Mouse (Mus musculus): ENCODE measurements around the gene Pimreg. TPM values are rescaled to one million over a fixed set of nuclear protein-coding genes. Genes with fewer than 3 reads are reported as not detected.
A peak's percentile ranks its signal among the peaks of the same experiment; 100 is the strongest.

Pimreg gene
- polyA plus RNA-seq, 1 experiment: 0.79 TPM

- H3K4me3 ChIP-seq (ENCODE audit: control insufficient read depth, low read depth, low read length): no peak overlapping the region
- no peaks in the 10 kb centered on the region for H3K36me3 ChIP-seq (ENCODE audit: control insufficient read depth, insufficient read depth, low read length)
- no peak overlapping the region for H3K27ac ChIP-seq (ENCODE audit: control insufficient read depth, insufficient read depth, low read depth, low read length)
- H3K4me1 ChIP-seq (ENCODE audit: control insufficient read depth, insufficient read depth, low read length): peaks cover 3% of the 10 kb centered on the region; the same call in 1 of the 2 replicates
- no peaks in the 10 kb centered on the region for H3K27me3 ChIP-seq (ENCODE audit: control insufficient read depth, insufficient read depth, low read length)
- no peak for TF ChIP-seq POLR2A (IDR thresholded peaks at IDR 0.05; ENCODE audit: control insufficient read depth, low read depth, low read length)
Measured at GRCm38 (mm10) chr11:72021015-72021414, 20.8 kb upstream of the Pimreg start.

- Histone ChIP-seq H3K4me3 (ENCODE audit: control insufficient read depth, low read depth, low read length) (no peak overlapping the region), H3K4me1 (ENCODE audit: control insufficient read depth, insufficient read depth, low read length) (no peaks in the 10 kb centered on the region), H3K27me3 (ENCODE audit: control insufficient read depth, insufficient read depth, low read length) (no peaks in the 10 kb centered on the region), H3K36me3 (ENCODE audit: control insufficient read depth, insufficient read depth, low read length) (no peaks in the 10 kb centered on the region), H3K27ac (ENCODE audit: control insufficient read depth, insufficient read depth, low read depth, low read length) (no peak overlapping the region)
- TF ChIP-seq CTCF (IDR thresholded peaks at IDR 0.05; ENCODE audit: control insufficient read depth, insufficient read depth, insufficient replicate concordance, low read depth, low read length): no peak
Measured at GRCm38 (mm10) chr11:72022827-72023226, 19.0 kb upstream of the Pimreg start.

GRCm38 (mm10) chr11:72023581-72023980 is 18.3 kb upstream of the Pimreg start:
- Histone ChIP-seq H3K36me3 (ENCODE audit: control insufficient read depth, insufficient read depth, low read length) (no peaks in the 10 kb centered on the region), H3K4me3 (ENCODE audit: control insufficient read depth, low read depth, low read length) (no peak overlapping the region), H3K27ac (ENCODE audit: control insufficient read depth, insufficient read depth, low read depth, low read length) (no peak overlapping the region), H3K27me3 (ENCODE audit: control insufficient read depth, insufficient read depth, low read length) (no peaks in the 10 kb centered on the region), H3K4me1 (ENCODE audit: control insufficient read depth, insufficient read depth, low read length) (no peaks in the 10 kb centered on the region)
- TF ChIP-seq CTCF (IDR thresholded peaks at IDR 0.05; ENCODE audit: control insufficient read depth, insufficient read depth, insufficient replicate concordance, low read depth, low read length): no peak
- TF ChIP-seq POLR2A (IDR thresholded peaks at IDR 0.05; ENCODE audit: control insufficient read depth, low read depth, low read length): no peak

GRCm38 (mm10) chr11:72024193-72024781 is 17.5 kb upstream of the Pimreg start:
- Histone ChIP-seq H3K4me3 (ENCODE audit: control insufficient read depth, low read depth, low read length) (no peak overlapping the region), H3K36me3 (ENCODE audit: control insufficient read depth, insufficient read depth, low read length) (no peaks in the 10 kb centered on the region), H3K27ac (ENCODE audit: control insufficient read depth, insufficient read depth, low read depth, low read length) (no peak overlapping the region), H3K27me3 (ENCODE audit: control insufficient read depth, insufficient read depth, low read length) (no peaks in the 10 kb centered on the region), H3K4me1 (ENCODE audit: control insufficient read depth, insufficient read depth, low read length) (peaks cover 4% of the 10 kb centered on the region; the same call in 1 of the 2 replicates)
- TF ChIP-seq CTCF (IDR thresholded peaks at IDR 0.05; ENCODE audit: control insufficient read depth, insufficient read depth, insufficient replicate concordance, low read depth, low read length) (peak; percentile 32; the same call in 1 of the 2 replicates), POLR2A (IDR thresholded peaks at IDR 0.05; ENCODE audit: control insufficient read depth, low read depth, low read length) (no peak; the same call in 1 of the 2 replicates)

- H3K4me3 ChIP-seq (ENCODE audit: control insufficient read depth, low read depth, low read length): no peak overlapping the region
- H3K36me3 ChIP-seq (ENCODE audit: control insufficient read depth, insufficient read depth, low read length): no peaks in the 10 kb centered on the region
- H3K27me3 ChIP-seq (ENCODE audit: control insufficient read depth, insufficient read depth, low read length): no peaks in the 10 kb centered on the region
- H3K27ac ChIP-seq (ENCODE audit: control insufficient read depth, insufficient read depth, low read depth, low read length): no peak overlapping the region
- H3K4me1 ChIP-seq (ENCODE audit: control insufficient read depth, insufficient read depth, low read length): peaks cover 4% of the 10 kb centered on the region; the same call in 1 of the 2 replicates
- TF ChIP-seq POLR2A (IDR thresholded peaks at IDR 0.05; ENCODE audit: control insufficient read depth, low read depth, low read length): no peak
- TF ChIP-seq CTCF (IDR thresholded peaks at IDR 0.05; ENCODE audit: control insufficient read depth, insufficient read depth, insufficient replicate concordance, low read depth, low read length): no peak
Measured at GRCm38 (mm10) chr11:72025843-72026242, 16.0 kb upstream of the Pimreg start.

- Histone ChIP-seq H3K36me3 (ENCODE audit: control insufficient read depth, insufficient read depth, low read length) (no peaks in the 10 kb centered on the region), H3K27ac (ENCODE audit: control insufficient read depth, insufficient read depth, low read depth, low read length) (no peak overlapping the region), H3K4me3 (ENCODE audit: control insufficient read depth, low read depth, low read length) (no peak overlapping the region), H3K27me3 (ENCODE audit: control insufficient read depth, insufficient read depth, low read length) (no peaks in the 10 kb centered on the region), H3K4me1 (ENCODE audit: control insufficient read depth, insufficient read depth, low read length) (peaks cover 4% of the 10 kb centered on the region; the same call in 1 of the 2 replicates)
- TF ChIP-seq POLR2A (IDR thresholded peaks at IDR 0.05; ENCODE audit: control insufficient read depth, low read depth, low read length) (no peak), CTCF (IDR thresholded peaks at IDR 0.05; ENCODE audit: control insufficient read depth, insufficient read depth, insufficient replicate concordance, low read depth, low read length) (no peak)
Measured at GRCm38 (mm10) chr11:72026516-72026915, 15.3 kb upstream of the Pimreg start.

- H3K4me1 ChIP-seq (ENCODE audit: control insufficient read depth, insufficient read depth, low read length): peaks cover 4% of the 10 kb centered on the region; the same call in 1 of the 2 replicates
- no peak overlapping the region for H3K4me3 ChIP-seq (ENCODE audit: control insufficient read depth, low read depth, low read length)
- TF ChIP-seq POLR2A (IDR thresholded peaks at IDR 0.05; ENCODE audit: control insufficient read depth, low read depth, low read length): no peak
- TF ChIP-seq CTCF (IDR thresholded peaks at IDR 0.05; ENCODE audit: control insufficient read depth, insufficient read depth, insufficient replicate concordance, low read depth, low read length): no peak
- no peak overlapping the region for H3K27ac ChIP-seq (ENCODE audit: control insufficient read depth, insufficient read depth, low read depth, low read length)
- no peaks in the 10 kb centered on the region for H3K36me3 ChIP-seq (ENCODE audit: control insufficient read depth, insufficient read depth, low read length)
- no peaks in the 10 kb centered on the region for H3K27me3 ChIP-seq (ENCODE audit: control insufficient read depth, insufficient read depth, low read length)
Measured at GRCm38 (mm10) chr11:72027836-72028235, 14.0 kb upstream of the Pimreg start.
